Mouse (Mus musculus) olfactory bulb, adult 2 months (tissue): ENCODE results near the gene Pacrg.

Source experiments
- CTCF ChIP-seq: fragments of 200-500 bp; IDR thresholded peaks from 2 replicates; pipeline ENCODE4 v1.5.1; 2012; ENCODE audit warnings: low read depth, mild to moderate bottlenecking, low read length, moderate library complexity; ENCODE audit not compliant: insufficient read depth
- POLR2A ChIP-seq: fragments of 200-500 bp; IDR thresholded peaks from 2 replicates; pipeline ENCODE4 v1.6.1; 2012; ENCODE audit warnings: mild to moderate bottlenecking, low read depth, low read length, moderate library complexity; ENCODE audit not compliant: insufficient read depth

GRCm38 (mm10) chr17:10560053-10560452 lies 280.1 kb downstream of the Pacrg start:
- no peak for TF ChIP-seq POLR2A
- no peak for TF ChIP-seq CTCF
